Mouse (Mus musculus): ENCODE data around the gene Ppp6r2.

Gene Ppp6r2

GRCm38 (mm10) chr15:89258997-89259396 lies 47.6 kb downstream of the Ppp6r2 start:
- DNase-seq (ENCODE audit: low spot score) = no peak

- no peak for DNase-seq (ENCODE audit: low spot score)
Measured at GRCm38 (mm10) chr15:89264485-89264884, 53.1 kb downstream of the Ppp6r2 start.

DNA sequence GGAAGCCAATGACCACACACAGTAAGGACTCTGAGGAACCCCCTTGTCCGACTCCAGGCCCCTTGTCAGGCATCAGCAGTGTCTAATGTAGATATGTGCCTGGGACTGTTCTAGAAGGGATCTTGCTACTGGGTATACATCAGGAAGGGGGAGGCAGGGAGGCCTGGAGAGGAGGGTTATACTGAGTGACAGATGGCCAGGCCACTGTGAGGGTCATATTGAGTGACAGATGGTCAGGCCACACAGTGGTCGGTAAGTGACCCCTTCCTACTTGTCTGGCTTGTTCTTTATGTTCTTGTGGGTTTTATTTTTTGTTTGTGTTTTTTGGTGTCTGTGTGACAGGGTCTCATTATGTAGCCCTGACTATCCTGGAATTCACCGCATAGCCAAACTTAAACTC lies 64.1 kb downstream of the Ppp6r2 start:
- no peak for DNase-seq (ENCODE audit: low spot score)

DNA sequence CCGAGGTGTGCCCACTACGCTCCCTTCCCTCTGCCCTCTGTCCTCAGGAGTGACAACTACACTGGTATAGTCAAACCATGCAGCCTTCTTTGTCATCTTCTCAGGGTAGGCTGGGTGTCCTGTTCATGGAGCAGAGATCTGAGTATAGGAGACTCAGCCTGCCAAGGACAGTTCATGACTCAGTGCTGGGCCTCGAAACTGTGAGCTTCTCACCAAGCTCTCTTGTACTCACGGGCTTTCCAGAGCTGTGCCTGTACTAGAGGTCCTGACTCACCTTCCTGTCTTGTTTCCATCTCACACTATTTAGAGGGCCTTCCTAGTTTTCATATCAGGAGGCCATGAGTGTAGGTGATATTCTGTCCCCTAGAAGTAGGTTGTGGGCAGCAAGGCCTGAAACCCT lies 66.0 kb downstream of the Ppp6r2 start:
- DNase-seq (ENCODE audit: low spot score) = no peak

GRCm38 (mm10) chr15:89282546-89282945 lies 71.2 kb downstream of the Ppp6r2 start:
- no peak for DNase-seq (ENCODE audit: low spot score)

DNA sequence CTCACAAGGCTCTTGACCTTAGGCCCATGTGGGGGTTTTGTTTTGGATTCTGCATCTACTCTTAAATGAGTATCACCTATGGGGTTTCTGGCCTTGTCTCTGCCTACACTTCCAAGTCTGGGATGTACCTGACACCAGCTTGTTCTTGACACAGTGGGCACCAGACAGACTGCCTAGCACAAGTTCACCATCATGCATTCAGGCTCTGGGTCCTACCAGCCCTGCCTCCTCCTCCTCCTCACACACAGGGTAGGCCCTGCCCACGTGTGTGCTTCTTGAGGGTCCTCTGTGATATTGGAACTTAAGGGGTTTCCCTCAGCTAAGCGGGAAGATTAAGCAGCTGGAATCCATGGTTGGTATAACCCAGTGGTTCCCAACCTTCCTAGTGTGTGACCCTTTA lies 72.7 kb downstream of the Ppp6r2 start:
- DNase-seq (ENCODE audit: low spot score) = no peak

DNA sequence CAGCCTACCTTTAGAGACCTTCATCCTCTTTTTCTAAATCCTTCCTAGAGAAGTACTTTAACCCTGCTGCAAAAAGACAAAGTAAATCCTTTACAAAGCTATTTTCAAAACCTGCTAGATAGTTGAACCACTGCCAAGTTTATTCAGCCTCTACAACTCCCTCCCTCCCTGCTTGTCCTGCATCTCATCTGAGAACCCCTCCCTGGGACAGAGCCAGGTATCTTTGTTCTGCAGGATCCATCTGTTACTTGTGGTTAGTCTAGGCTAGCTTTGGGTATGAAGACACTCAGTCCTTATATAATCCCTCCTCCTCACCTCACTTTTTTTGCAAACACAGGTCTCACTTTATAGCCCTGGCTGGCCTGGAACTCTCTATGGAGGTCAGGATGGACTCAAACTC lies 73.7 kb downstream of the Ppp6r2 start:
- DNase-seq (ENCODE audit: low spot score) = no peak

- no peak for DNase-seq (ENCODE audit: low spot score)
Measured at GRCm38 (mm10) chr15:89285478-89285877, 74.1 kb downstream of the Ppp6r2 start.

- DNase-seq (ENCODE audit: low spot score) = no peak
Measured at GRCm38 (mm10) chr15:89286114-89286513, 74.8 kb downstream of the Ppp6r2 start.

- no peak for DNase-seq (ENCODE audit: low spot score)
Measured at GRCm38 (mm10) chr15:89286582-89286981, 75.2 kb downstream of the Ppp6r2 start.

DNA sequence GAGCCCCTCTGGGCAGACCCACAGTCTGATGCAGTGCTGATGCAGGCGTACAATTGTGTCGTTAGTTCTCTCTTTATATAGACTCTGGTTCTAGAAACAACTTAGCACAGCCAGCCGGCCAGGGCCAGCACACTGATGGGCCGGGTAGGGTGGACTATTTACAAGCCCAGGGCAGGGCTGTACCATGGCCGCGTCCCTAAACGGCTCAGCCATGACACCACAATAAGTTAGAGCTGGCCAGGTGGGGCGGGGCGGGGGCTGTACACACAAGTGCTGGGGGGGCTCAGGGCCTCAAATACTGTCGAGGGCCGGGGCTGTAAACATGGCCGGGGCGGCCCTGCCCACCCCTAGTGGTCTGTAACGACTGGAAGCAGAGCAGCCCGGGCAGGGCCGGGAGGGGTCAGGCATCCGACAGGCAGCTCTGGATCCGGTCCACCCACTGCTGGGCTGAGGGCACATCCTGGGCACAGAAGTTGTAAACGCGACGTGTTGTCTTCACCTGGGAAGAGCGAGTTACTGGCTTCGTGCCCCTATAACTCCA lies 76.9 kb downstream of the Ppp6r2 start:
- no peak for DNase-seq (ENCODE audit: low spot score)

- no peak for DNase-seq (ENCODE audit: low spot score)
Measured at GRCm38 (mm10) chr15:89289455-89289854, 78.1 kb downstream of the Ppp6r2 start.

- DNase-seq (ENCODE audit: low spot score) = no peak
Measured at GRCm38 (mm10) chr15:89291521-89291920, 80.2 kb downstream of the Ppp6r2 start.

DNA sequence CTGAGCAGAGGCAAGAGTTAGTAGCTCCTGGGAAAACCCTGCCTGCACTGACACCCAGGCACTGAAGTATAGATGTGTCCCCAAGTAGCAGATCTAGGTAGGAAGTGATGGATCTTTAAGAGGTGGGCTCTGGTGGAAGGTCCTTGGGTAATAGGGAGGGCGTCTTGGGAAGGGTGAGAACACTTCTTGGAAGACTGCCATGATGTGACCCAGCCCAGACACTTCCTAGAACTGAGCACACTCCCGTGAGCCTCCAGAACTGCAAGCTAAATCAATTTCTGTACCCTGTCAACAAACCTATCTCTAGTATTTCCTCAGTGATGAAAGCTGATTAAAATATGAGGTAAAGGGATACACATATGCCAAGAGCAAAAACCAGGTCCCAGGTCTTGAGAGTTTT lies 81.4 kb downstream of the Ppp6r2 start:
- no peak for DNase-seq (ENCODE audit: low spot score)

- no peak for DNase-seq (ENCODE audit: low spot score)
Measured at GRCm38 (mm10) chr15:89293778-89294177, 82.4 kb downstream of the Ppp6r2 start.

DNA sequence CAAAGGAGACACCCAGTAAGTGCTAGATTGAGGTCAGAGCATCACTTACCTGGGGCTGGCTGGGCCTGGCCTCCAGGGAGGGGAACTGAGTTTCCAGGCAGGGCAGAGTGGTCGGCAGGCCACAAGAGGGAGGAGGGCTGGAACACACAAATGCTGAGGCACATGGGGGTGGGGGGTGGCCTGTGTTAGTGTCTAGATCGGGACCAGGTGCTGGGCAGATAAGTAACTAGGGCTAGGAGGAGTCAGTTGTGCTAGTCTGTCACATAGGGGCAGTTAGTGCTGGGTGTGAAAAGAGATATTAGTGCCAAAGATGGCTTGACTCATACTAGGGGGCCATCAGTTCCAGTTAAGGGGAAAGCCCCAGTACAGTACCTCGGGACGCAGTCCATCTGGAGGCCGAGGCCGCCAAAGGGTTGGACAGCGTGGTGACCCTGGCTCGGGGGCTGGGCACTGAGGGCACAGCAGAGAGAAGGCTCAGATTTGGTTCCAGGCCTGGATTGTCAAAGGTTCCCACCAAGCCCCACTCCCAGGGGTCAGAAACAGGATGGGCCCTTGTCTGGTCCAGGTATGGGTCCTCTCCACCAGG lies 84.3 kb downstream of the Ppp6r2 start:
- DNase-seq (ENCODE audit: low spot score) = no peak

- no peak for DNase-seq (ENCODE audit: low spot score)
Measured at GRCm38 (mm10) chr15:89296465-89296864, 85.1 kb downstream of the Ppp6r2 start.

GRCm38 (mm10) chr15:89297695-89298094 lies 86.3 kb downstream of the Ppp6r2 start:
- DNase-seq (ENCODE audit: low spot score) = no peak

DNA sequence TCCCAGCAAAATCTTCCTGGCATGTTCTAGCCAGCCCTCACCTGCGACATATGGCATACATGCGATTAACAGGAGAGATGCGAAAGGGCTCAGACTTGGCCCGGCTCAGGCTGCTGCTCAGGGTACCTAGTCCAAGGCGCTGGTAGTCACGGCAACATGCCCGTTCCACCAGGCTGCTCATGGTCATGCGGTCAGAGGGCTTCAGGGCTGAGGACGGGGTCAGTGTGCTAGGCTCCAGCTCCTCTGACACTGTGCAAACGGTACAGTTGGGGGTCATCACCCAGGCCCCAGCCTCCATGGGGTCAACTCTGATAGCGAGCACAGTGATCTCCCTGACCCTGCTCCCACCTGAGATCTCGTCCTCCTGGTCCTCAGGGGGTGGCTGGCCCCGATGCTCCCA lies 88.8 kb downstream of the Ppp6r2 start:
- DNase-seq (ENCODE audit: low spot score) = no peak

DNA sequence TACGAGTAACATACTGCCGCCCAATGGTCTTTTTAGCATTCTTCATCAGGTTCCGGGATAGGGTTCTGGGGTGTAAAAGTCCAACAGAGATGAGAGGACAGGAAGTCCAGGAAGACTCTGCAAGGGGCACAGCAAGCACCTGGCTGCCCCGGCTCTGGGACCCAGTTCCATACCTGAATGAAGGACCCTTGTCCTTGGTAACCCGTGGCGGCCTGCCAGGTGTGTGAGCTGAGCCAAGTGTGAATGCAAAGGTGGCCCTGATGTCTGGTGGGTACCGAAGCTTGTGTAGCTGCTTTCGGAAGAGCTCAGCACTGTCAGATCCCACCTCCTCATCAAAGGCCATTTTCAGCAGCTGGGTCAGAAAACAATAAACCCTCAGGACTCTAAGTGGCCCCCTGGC lies 89.2 kb downstream of the Ppp6r2 start:
- DNase-seq (ENCODE audit: low spot score) = no peak

- no peak for DNase-seq (ENCODE audit: low spot score)
Measured at GRCm38 (mm10) chr15:89305966-89306365, 94.6 kb downstream of the Ppp6r2 start.

GRCm38 (mm10) chr15:89307461-89307860 lies 96.1 kb downstream of the Ppp6r2 start:
- no peak for DNase-seq (ENCODE audit: low spot score)

DNA sequence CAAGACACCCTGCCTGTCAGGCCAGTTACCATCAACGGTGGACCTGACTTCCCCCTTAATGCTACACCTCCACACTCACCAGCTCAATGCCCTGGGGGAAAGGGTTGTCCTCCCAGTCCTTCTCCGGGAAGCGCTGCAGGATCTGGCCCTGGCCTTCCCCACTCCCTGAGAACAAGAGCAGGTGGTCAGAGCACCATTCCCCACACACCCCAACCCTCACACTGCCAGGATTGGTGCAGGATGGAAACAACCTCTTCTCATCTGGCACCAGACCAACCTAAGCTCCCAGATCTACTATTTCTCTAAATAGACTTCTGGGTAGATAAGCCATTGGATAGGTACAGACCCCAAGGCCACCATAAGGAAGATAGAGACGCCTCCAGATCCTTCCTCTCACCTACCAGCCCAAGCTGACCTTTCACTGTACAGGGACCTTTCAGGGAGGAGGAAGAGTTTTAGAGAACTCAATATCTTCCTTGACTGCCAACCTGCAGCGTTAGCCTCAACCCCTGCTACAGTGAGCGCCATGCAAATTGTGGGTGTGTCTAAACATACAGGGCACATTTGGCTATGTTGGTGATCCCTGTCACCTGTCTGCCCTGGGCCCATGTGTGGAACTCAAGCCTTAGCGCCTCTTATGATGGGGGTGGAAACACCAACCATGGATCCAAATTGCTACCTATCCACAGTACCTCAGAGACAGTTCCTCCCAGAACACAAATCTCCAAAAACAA lies 97.2 kb downstream of the Ppp6r2 start:
- no peak for DNase-seq (ENCODE audit: low spot score)

All from ovary, postnatal 10 days (tissue).